Mouse (Mus musculus): ENCODE data around the gene Vars2.

DNA sequence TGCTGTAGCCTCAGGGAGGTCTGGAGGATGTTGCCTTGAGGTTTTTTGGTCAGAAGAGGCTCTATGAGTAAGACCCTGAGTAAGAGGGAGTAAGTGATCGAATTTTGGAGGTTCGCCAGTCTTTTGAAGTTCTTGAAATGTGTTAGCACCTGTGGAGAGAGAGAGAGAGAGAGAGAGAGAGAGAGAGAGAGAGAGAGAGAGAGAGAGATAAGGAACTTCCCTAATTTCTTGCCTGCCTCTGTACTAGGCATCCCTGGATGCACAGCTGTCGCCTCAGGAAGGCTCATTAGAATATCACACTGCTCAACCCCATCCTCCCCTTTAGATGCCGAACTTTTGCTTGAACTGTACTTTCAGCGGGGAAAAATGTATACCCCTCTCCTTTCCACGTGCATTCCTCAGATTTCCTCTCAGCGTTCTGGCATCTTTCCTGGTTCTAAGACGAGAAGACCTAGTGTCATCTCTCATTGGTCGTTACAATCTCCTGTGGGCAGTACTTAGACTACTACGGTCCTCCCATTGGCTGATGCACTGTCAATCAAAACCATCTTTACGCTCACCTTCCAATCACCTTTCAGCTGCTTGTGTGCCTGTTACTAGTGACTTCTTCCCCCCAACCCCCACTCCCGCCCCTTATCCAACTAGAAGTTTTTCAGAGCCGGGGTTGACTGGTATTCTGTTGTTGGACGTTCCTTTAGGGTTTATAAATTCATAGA, 28.8 kb downstream of the Vars2 start:
- TF ChIP-seq CTCF (IDR thresholded peaks at IDR 0.05; ENCODE audit: insufficient read depth, low read length) (no peak), POLR2A (IDR thresholded peaks at IDR 0.05; ENCODE audit: borderline replicate concordance, extremely low read depth, low read depth, low read length) (no peak)

Measured in lung, adult 2 months (tissue).